Mouse (Mus musculus) ES-E14 (cell line): Measurements from ENCODE around the gene Sos1. TPM values are rescaled to one million over a fixed set of nuclear protein-coding genes. Genes with fewer than 3 reads are reported as not detected.
A peak's percentile ranks its signal among the peaks of the same experiment; 100 is the strongest.

Source experiments
- DNase-seq: peaks from one replicate; pipeline ENCODE4 v3.0.0-alpha.2; 2013; ENCODE audit warnings: low read depth, low spot score
- H3K27ac ChIP-seq: 2 replicates; pipeline ENCODE4 v1.5.1; 2012; ENCODE audit warnings: low read depth, mild to moderate bottlenecking, low read length, moderate library complexity, mixed read lengths; ENCODE audit not compliant: poor library complexity, insufficient read depth, severe bottlenecking
- H3K36me3 ChIP-seq: 2 replicates; pipeline ENCODE4 v1.6.1; 2012; ENCODE audit warnings: mild to moderate bottlenecking, low read length, moderate library complexity, mixed read lengths; ENCODE audit not compliant: control insufficient read depth, poor library complexity, insufficient read depth, severe bottlenecking
- H3K4me1 ChIP-seq, 2 experiments: fragments of 150-350 bp in 1 of 2; sonication (generic) in 1 of 2; 2 replicates each; pipeline ENCODE4 v1.6.1; 2012; ENCODE audit warnings: low read length in 2 of 2, mild to moderate bottlenecking in 1 of 2, mixed read lengths in 1 of 2; ENCODE audit not compliant: control insufficient read depth in 2 of 2, insufficient read depth in 2 of 2, poor library complexity in 1 of 2
- H3K4me3 ChIP-seq, 2 experiments: fragments of 150-350 bp in 1 of 2; sonication (generic) in 1 of 2; 2 replicates each; pipeline ENCODE4 v1.5.1; 2012; ENCODE audit warnings: low read length in 2 of 2, low read depth in 1 of 2, mild to moderate bottlenecking in 1 of 2, mixed read lengths in 1 of 2; ENCODE audit not compliant: insufficient read depth in 1 of 2, poor library complexity in 1 of 2, severe bottlenecking in 1 of 2
- H3K9ac ChIP-seq: 2 replicates; pipeline ENCODE4 v1.6.1; 2012; ENCODE audit warnings: low read depth, mild to moderate bottlenecking, low read length, mixed read lengths; ENCODE audit not compliant: poor library complexity, insufficient read depth, severe bottlenecking
- H3K9me3 ChIP-seq: fragments of 150-350 bp; sonication (generic); 2 replicates; pipeline ENCODE4 v1.6.1; 2012; ENCODE audit warnings: low read depth, mild to moderate bottlenecking, low read length; ENCODE audit not compliant: control insufficient read depth, insufficient read depth
- CHD2 ChIP-seq: IDR thresholded peaks from 2 replicates; pipeline ENCODE4 v1.6.1; 2014; ENCODE audit warnings: mild to moderate bottlenecking, low read depth, low read length, inconsistent platforms
- HCFC1 ChIP-seq: IDR thresholded peaks from 2 replicates; pipeline ENCODE4 v1.6.1; 2012; ENCODE audit warnings: low read length, inconsistent platforms, borderline replicate concordance; ENCODE audit not compliant: insufficient read depth
- MAFK ChIP-seq: IDR thresholded peaks from 2 replicates; pipeline ENCODE4 v1.6.1; 2014; ENCODE audit warnings: mild to moderate bottlenecking, low read depth, low read length, inconsistent platforms; ENCODE audit not compliant: insufficient read depth
- ZC3H11A ChIP-seq: IDR thresholded peaks from 2 replicates; pipeline ENCODE4 v1.6.1; 2012; ENCODE audit warnings: low read depth, mild to moderate bottlenecking, inconsistent platforms, low read length, borderline replicate concordance
- ZNF384 ChIP-seq: IDR thresholded peaks from 2 replicates; pipeline ENCODE4 v1.6.1; 2012; ENCODE audit warnings: low read depth, low read length, inconsistent platforms
- in situ Hi-C, 2 experiments: fragments of 600-800 bp; cut with MboI; formaldehyde crosslinking; loops; one replicate each; pipeline ENCODE4 v1.15.1; 2025; ENCODE audit warnings: low sequenced_read_pairs in 2 of 2, inconsistent platforms in 1 of 2; ENCODE audit not compliant: unreplicated experiment in 2 of 2
- total RNA-seq: library from RNA; depleted of rRNA; stranded (reverse); fragments of 300-350 nt; gene quantifications from 2 replicates; pipeline ENCODE4 v1.2.3, GENCODE M21; 2012; rRNA removed

The Sos1 gene
- 9.0 and 10.9 TPM in 2 replicates for total RNA-seq

DNA sequence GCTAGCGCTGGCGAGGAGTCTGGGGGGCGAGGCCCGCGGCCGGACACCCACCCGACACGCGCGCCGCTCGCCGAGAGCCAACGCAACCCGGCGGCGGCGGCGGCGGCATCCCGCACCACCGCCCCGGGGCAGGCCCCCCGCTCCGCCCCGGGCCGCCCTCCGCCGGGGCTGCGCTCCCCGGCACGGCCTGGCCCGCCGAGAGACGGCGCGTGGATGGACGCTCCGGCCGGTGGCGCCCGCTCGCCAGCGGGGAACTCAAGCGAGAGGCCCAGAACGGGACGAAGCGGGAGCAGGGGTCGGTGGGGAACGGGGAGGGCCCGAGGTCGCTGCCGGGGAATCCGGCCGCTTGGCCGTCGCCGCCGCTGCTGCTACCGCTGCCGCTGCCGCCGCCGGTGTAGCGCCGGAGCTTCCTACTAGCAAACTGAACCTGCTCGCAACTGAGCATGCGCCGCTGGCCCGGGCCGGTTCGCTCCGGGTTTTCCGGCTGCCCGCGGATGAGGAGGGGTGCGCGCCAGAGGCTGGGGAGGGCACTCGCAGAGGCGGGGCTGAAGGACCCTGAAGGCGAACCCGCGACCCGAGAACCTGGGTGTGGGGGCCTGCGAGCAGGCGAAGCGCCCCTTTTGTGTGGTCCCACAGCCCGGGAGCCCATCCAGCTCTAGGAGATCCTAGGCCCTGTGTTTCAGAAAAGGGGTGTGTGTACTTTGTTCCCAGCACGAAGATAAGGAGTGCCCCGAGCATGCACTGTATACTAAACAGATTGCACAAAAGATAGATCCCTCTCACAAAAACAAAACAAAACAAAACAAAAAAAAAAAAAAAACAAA lies at the start of gene Sos1:
Sos1 (minus strand) TSS at position 423 of the 824 bp plus-strand sequence.
- TF ChIP-seq ZNF384 (peak; percentile 42; the same call in 1 of the 2 replicates), MAFK (no peak), ZC3H11A (no peak), HCFC1 (peak; percentile 78; the same call in 1 of the 2 replicates), CHD2 (no peak)

DNA sequence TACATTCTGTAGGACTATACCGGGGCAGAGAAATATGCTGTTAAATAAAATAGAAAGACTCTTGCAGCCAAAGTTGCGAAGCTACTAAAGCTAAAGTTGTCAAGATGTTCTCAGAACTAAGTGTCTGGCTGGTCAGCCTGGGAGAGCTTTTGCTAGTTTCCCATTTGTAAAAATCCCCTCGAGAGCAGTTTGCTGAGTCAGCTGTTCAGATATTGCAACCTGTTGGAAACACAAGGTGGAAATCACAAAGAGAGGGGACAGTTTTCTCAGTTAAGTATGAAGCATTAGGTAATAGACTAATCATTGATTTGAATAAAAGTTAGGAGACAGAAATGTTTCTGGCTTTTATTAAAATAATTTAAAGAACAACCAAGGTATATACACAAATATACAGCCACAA lies 43.0 kb upstream of the Sos1 start:
- Histone ChIP-seq H3K9me3 (no peaks in the 10 kb centered on the region), H3K27ac (no peak overlapping the region), H3K4me1 (no peaks in the 10 kb centered on the region; a peak in 1 of 4 replicates), H3K4me3 (no peak overlapping the region), H3K36me3 (no peaks in the 10 kb centered on the region), H3K9ac (no peak overlapping the region)
- in situ Hi-C loops: no loop called here
- no peak for DNase-seq
- TF ChIP-seq HCFC1 (no peak), MAFK (peak; percentile 93), ZNF384 (no peak), CHD2 (no peak), ZC3H11A (no peak)

More for the DNA sequence above, at the start of gene Sos1:
- Histone ChIP-seq H3K27ac (peak within 1 kb of the TSS; percentile 83), H3K4me1 (peaks cover 2 to 5% of the 10 kb centered on the region in 2 experiments; a peak in 2 of 4 replicates), H3K4me3 (peak within 1 kb of the TSS; percentile 84 to 89), H3K36me3 (no peaks in the 10 kb centered on the region), H3K9ac (peak within 1 kb of the TSS; percentile 96), H3K9me3 (no peaks in the 10 kb centered on the region)
- in situ Hi-C loops: loop anchor here in 1 of 2 experiments (5.0 kb wide), 1 partner anchor 72 kb away; no protein-coding TSS in a partner anchor
- peak; percentile 88 for DNase-seq

DNA sequence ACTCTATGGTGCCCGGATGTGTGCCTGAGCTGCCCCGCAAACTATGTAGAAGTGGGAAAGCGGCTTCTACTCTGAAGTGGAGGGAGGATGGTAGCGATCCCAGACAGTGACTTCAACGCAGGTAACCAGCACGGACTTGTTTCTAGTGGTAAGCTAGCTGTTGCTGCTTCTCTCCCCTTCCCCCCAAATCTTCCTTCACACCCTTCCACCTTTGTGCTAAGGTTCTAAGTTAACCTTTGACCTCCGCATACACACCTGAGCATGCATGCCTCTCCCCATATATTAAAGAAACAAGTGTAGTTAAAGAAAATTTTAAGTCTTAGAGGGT lies 41.9 kb upstream of the Sos1 start:
- Histone ChIP-seq H3K9ac (no peak overlapping the region), H3K27ac (no peak overlapping the region), H3K4me1 (peaks cover 2 to 3% of the 10 kb centered on the region in 2 experiments; a peak in 2 of 4 replicates), H3K36me3 (no peaks in the 10 kb centered on the region), H3K9me3 (no peaks in the 10 kb centered on the region), H3K4me3 (no peak overlapping the region)
- TF ChIP-seq ZC3H11A (no peak), MAFK (no peak)
- no peak for DNase-seq
- in situ Hi-C loops: no loop called here

DNA sequence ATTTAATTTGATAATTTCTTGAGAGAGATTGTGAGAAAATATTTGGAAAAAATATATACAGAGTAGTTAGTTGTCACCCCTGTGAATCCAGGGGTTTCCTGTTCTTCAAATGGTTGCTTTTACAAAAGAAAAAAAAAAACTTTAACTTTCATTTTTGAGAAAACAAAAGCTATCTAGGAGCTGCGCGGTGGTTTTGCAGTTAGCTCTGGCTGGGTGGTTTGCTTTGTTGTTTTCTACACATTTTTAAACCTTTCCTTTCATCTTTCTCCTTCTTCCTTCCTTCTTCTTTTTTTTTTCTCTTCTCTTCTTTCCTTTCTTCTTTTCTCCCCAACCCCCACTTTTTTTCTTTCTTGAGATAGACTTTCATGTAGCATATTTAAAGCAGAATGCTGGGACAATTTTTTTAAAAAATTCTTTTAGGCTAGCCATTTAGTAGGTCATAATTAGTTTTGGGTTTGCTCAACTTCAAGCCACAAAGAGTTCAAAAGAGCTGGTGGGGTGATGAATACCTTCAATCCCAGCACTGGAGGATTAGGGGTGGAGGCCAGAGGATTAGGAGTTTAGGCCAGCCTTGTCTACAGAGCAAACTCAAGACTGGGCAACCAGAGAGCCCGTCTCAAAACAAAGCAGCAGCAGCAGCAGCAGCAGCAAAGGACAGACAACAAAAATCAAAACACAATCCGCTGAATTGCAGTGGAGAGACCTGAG lies 41.4 kb upstream of the Sos1 start:
- Histone ChIP-seq H3K9ac (no peak overlapping the region), H3K4me3 (no peak overlapping the region), H3K9me3 (no peaks in the 10 kb centered on the region), H3K36me3 (no peaks in the 10 kb centered on the region), H3K27ac (no peak overlapping the region), H3K4me1 (peaks cover 2 to 3% of the 10 kb centered on the region in 2 experiments; a peak in 2 of 4 replicates)
- no peak for DNase-seq
- in situ Hi-C loops: no loop called here
- TF ChIP-seq ZNF384: no peak
- no peak for TF ChIP-seq HCFC1
- no peak for TF ChIP-seq MAFK
- TF ChIP-seq CHD2: no peak
- TF ChIP-seq ZC3H11A: no peak
